Mouse (Mus musculus) G1E (cell line): ENCODE measurements around the gene Podxl2.

Experiments used
- CTCF ChIP-seq: IDR thresholded peaks from 2 replicates; pipeline ENCODE4 v1.5.1; 2012; ENCODE audit warnings: low read depth, low read length, inconsistent platforms, mixed read lengths
- GATA1 ChIP-seq: IDR thresholded peaks from 2 replicates; pipeline ENCODE4 v1.6.1; 2012; ENCODE audit warnings: borderline replicate concordance, low read length, inconsistent platforms, mixed read lengths
- GATA2 ChIP-seq: IDR thresholded peaks from 2 replicates; pipeline ENCODE4 v1.6.1; 2012; ENCODE audit warnings: low read depth, low read length, inconsistent platforms, borderline replicate concordance
- POLR2AphosphoS5 ChIP-seq: IDR thresholded peaks from 2 replicates; pipeline ENCODE4 v1.6.1; 2012; ENCODE audit warnings: low read depth, low read length, inconsistent platforms; ENCODE audit not compliant: insufficient replicate concordance
- TAL1 ChIP-seq: conservative IDR thresholded peaks from 2 replicates; pipeline ENCODE4 v1.6.1; 2012; ENCODE audit warnings: low read depth, low read length, inconsistent platforms, mixed read lengths

DNA sequence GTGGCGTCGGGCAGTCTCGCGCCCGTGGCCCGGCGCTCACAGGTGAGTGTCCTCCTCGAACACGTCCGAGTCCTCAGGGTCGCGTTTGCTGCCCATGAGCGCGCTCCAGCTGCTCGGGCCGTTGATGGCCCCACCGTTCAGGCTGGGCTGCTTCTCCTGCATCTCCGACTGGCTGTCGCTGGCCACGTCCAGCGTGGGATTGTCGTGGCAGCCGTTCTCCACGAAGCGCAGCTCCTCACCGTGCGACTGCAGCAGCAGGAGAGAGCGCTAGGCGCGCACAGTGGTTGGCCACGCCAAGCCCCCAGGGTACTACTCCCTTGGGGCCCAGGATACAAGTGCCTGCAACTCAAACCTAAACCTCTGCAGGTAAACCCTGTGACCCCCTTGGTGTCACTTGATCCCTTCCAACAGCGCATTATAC, 32.1 kb downstream of the Podxl2 start:
- TF ChIP-seq CTCF (no peak), TAL1 (no peak), GATA2 (no peak), GATA1 (no peak), POLR2AphosphoS5 (no peak)
